ENCODE assay signal across 12 mouse cellular contexts in genomic region chr2:55920294-55920693, GRCm38 (mm10).
DNase-seq lines count a peak whose midpoint lies in the region; ATAC-seq lines count a peak whose summit lies in the region.
"Had no signal": no experiment of that assay in that cellular context is flagged by ENCODE, and none has a peak within 500 bp of the region (broad histone marks: within the 10 kb centered on the region; RNA-seq: fewer than 3 reads in every experiment).

No protein-coding gene starts in this region.

- WGBS in midbrain, embryonic 11.5 days, result 88% methylated on average over 1 of the region's 1 CpGs
- 88% methylated on average over 1 of the region's 1 CpGs for WGBS in midbrain, embryonic 10.5 days
- 89% methylated on average over 1 of the region's 1 CpGs for WGBS in hindbrain, embryonic 14.5 days

- H3K27me3 ChIP-seq in midbrain, embryonic 11.5 days (ENCODE audit: control insufficient read depth, insufficient read depth, low read length), result no peaks in the 10 kb centered on the region
- H3K27me3 ChIP-seq in midbrain, embryonic 10.5 days (ENCODE audit: low read depth, poor library complexity, severe bottlenecking), result no peaks in the 10 kb centered on the region
- H3K27me3 ChIP-seq in hindbrain, embryonic 14.5 days (ENCODE audit: control insufficient read depth, insufficient read depth, low read length), result no peaks in the 10 kb centered on the region

- H3K9me3 ChIP-seq in midbrain, embryonic 11.5 days (ENCODE audit: control insufficient read depth, low read length), result no peaks in the 10 kb centered on the region
- H3K9me3 ChIP-seq in midbrain, embryonic 10.5 days (replicated peaks), result no peaks in the 10 kb centered on the region
- no peaks in the 10 kb centered on the region for H3K9me3 ChIP-seq in hindbrain, embryonic 14.5 days (ENCODE audit: control insufficient read depth, low read length)

- no peak overlapping the region for H3K27ac ChIP-seq in midbrain, embryonic 11.5 days (ENCODE audit: low read depth, low read length)
- H3K27ac ChIP-seq in midbrain, embryonic 10.5 days (replicated peaks), result no peak overlapping the region
- no peak overlapping the region for H3K27ac ChIP-seq in hindbrain, embryonic 14.5 days

- H3K4me2 ChIP-seq in midbrain, embryonic 11.5 days, result no peak overlapping the region
- H3K4me2 ChIP-seq in hindbrain, embryonic 14.5 days (replicated peaks), result no peak overlapping the region
- H3K4me2 ChIP-seq: liver, embryonic 11.5 days had no signal

- no peaks in the 10 kb centered on the region for H3K4me1 ChIP-seq in midbrain, embryonic 11.5 days (ENCODE audit: control insufficient read depth, insufficient read depth, low read length)
- H3K4me1 ChIP-seq in midbrain, embryonic 10.5 days, result no peaks in the 10 kb centered on the region
- no peaks in the 10 kb centered on the region for H3K4me1 ChIP-seq in hindbrain, embryonic 14.5 days (replicated peaks; ENCODE audit: control insufficient read depth, insufficient read depth, low read length)

- H3K9ac ChIP-seq in midbrain, embryonic 11.5 days (ENCODE audit: low read length), result no peak overlapping the region
- H3K9ac ChIP-seq in hindbrain, embryonic 14.5 days, result no peak overlapping the region

- no peak overlapping the region for H3K4me3 ChIP-seq in midbrain, embryonic 11.5 days (ENCODE audit: low read depth, low read length)
- H3K4me3 ChIP-seq in midbrain, embryonic 10.5 days, result no peak overlapping the region
- no peak overlapping the region for H3K4me3 ChIP-seq in hindbrain, embryonic 14.5 days (replicated peaks; ENCODE audit: low read length)

- ATAC-seq in midbrain, embryonic 11.5 days (ENCODE audit: low FRiP score), result peak; percentile 80
- ATAC-seq in hindbrain, embryonic 14.5 days (ENCODE audit: low FRiP score), result peak; percentile 77
- ATAC-seq: activated CD4-positive, CD25-positive, alpha-beta regulatory T cell, adult 4 months had no signal

- no peaks in the 10 kb centered on the region for H3K36me3 ChIP-seq in midbrain, embryonic 11.5 days (ENCODE audit: control insufficient read depth, insufficient read depth, low read length)
- no peaks in the 10 kb centered on the region for H3K36me3 ChIP-seq in midbrain, embryonic 10.5 days
- no peaks in the 10 kb centered on the region for H3K36me3 ChIP-seq in hindbrain, embryonic 14.5 days (replicated peaks; ENCODE audit: control insufficient read depth, insufficient read depth)

- peak; percentile 24 to 48 for DNase-seq in cerebellum, postnatal 14 days
- no peak for DNase-seq in cerebellum, adult 9-11 months
- no peak for DNase-seq in midbrain, embryonic 11.5 days (ENCODE audit: low spot score, missing footprints)
- no peak for DNase-seq in midbrain, embryonic 10.5 days (ENCODE audit: low spot score)
- peak; percentile 72 for DNase-seq in hindbrain, embryonic 14.5 days (ENCODE audit: low spot score)
- peak; percentile 31 for DNase-seq in telencephalon, adult 2 months (ENCODE audit: low read depth, low spot score)
- no peak for DNase-seq in adrenal gland, postnatal 14 days
- no peak for DNase-seq in gastrocnemius, adult 8-10 months (ENCODE audit: low spot score in 2 of 2)
- DNase-seq: cerebellum, adult 18-20 months; kidney, postnatal 36 days had no signal

Comparison
In these comparisons a context has a peak if more than half of its experiments do, and no peak if none do; other contexts are left out.
1. DNase-seq: peak in cerebellum, postnatal 14 days (2 of 2), hindbrain, embryonic 14.5 days (single experiment) and telencephalon, adult 2 months (single experiment); none in cerebellum, adult 9-11 months (single experiment), midbrain, embryonic 11.5 days (single experiment), midbrain, embryonic 10.5 days (single experiment), adrenal gland, postnatal 14 days (single experiment) and gastrocnemius, adult 8-10 months (0 of 2).